Mouse (Mus musculus) NIH3T3 (cell line): ENCODE measurements around the gene Rab30.

Source experiments
- DNase-seq: peaks from one replicate; pipeline ENCODE4 v3.0.0-alpha.2; 2012; ENCODE audit warnings: low read depth

The Rab30 gene

GRCm38 (mm10) chr7:92741152-92741860 lies at the start of gene Rab30:
Gene Rab30 (plus strand): TSS chr7:92741603.
- peak; percentile 98 for DNase-seq

GRCm38 (mm10) chr7:92696395-92696794 lies 45.0 kb upstream of the Rab30 start:
- DNase-seq: peak; percentile 37

GRCm38 (mm10) chr7:92698770-92699169 lies 42.6 kb upstream of the Rab30 start:
- peak; percentile 73 for DNase-seq

- DNase-seq: peak; percentile 82
Observed at GRCm38 (mm10) chr7:92703661-92704060, 37.7 kb upstream of the Rab30 start.

GRCm38 (mm10) chr7:92705534-92705933 lies 35.9 kb upstream of the Rab30 start:
- DNase-seq: peak; percentile 34

- no peak for DNase-seq
Observed at GRCm38 (mm10) chr7:92706711-92707110, 34.7 kb upstream of the Rab30 start.

GRCm38 (mm10) chr7:92709573-92709972 lies 31.8 kb upstream of the Rab30 start:
- no peak for DNase-seq

- DNase-seq: no peak
Observed at GRCm38 (mm10) chr7:92711593-92711992, 29.8 kb upstream of the Rab30 start.

GRCm38 (mm10) chr7:92715055-92715454 lies 26.3 kb upstream of the Rab30 start:
- no peak for DNase-seq

GRCm38 (mm10) chr7:92720156-92720905 lies 21.1 kb upstream of the Rab30 start:
- no peak for DNase-seq

- DNase-seq: no peak
Observed at GRCm38 (mm10) chr7:92723750-92724149, 17.7 kb upstream of the Rab30 start.

GRCm38 (mm10) chr7:92724261-92724660 lies 17.1 kb upstream of the Rab30 start:
- no peak for DNase-seq

GRCm38 (mm10) chr7:92729583-92729982 lies 11.8 kb upstream of the Rab30 start:
- DNase-seq: peak; percentile 44

- peak; percentile 35 for DNase-seq
Observed at GRCm38 (mm10) chr7:92730465-92730864, 10.9 kb upstream of the Rab30 start.

GRCm38 (mm10) chr7:92730959-92731358 lies 10.4 kb upstream of the Rab30 start:
- DNase-seq: no peak

GRCm38 (mm10) chr7:92732136-92732535 lies 9.3 kb upstream of the Rab30 start:
- no peak for DNase-seq

- DNase-seq: peak; percentile 52
Observed at GRCm38 (mm10) chr7:92737560-92737959, 3.8 kb upstream of the Rab30 start.

- no peak for DNase-seq
Observed at GRCm38 (mm10) chr7:92739956-92740355, 1.4 kb upstream of the Rab30 start.

- DNase-seq: peak; percentile 34
Observed at GRCm38 (mm10) chr7:92740411-92741115, 840 bp upstream of the Rab30 start.

GRCm38 (mm10) chr7:92741861-92742249 lies 452 bp downstream of the Rab30 start:
- DNase-seq: no peak

- DNase-seq: peak; percentile 47
Observed at GRCm38 (mm10) chr7:92742341-92742741, 938 bp downstream of the Rab30 start.

- peak; percentile 60 for DNase-seq
Observed at GRCm38 (mm10) chr7:92742774-92743173, 1.4 kb downstream of the Rab30 start.

- no peak for DNase-seq
Observed at GRCm38 (mm10) chr7:92743325-92743724, 1.9 kb downstream of the Rab30 start.
